Mouse (Mus musculus) cerebellum, postnatal 14 days (tissue): Measurements from ENCODE around the gene Olfr813.
"Not testable (repeated sequence)": the region's sequence is repeated elsewhere in the genome, so short reads cannot be mapped to it uniquely, and the experiment has no call there.

Source experiments
- DNase-seq, 2 experiments: peaks; one replicate each; pipeline ENCODE4 v3.0.0; 2021; ENCODE audit warnings: mixed read lengths in 2 of 2

The Olfr813 gene

DNA sequence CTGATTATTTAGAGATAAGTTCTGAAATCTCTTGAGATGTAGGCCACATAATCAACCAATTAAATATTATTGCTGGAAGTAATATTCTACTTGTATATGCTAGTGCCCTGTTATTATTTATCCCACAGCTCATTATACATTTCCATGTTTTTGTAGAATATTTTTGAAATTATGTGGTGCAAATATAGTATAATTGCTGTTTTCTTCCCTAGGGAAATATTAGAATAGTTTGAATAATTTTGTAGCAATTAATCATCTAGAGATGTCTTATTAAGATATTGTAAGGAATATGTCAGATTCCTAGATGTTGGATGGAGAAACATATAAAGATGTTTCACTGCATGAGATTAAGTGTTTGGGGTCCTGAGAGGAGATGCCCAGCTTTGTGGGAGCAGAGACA is at the start of gene Olfr813:
TSS of gene Olfr813 (plus strand) at position 301 of the 400 bp plus-strand sequence.
- no peak for DNase-seq

DNA sequence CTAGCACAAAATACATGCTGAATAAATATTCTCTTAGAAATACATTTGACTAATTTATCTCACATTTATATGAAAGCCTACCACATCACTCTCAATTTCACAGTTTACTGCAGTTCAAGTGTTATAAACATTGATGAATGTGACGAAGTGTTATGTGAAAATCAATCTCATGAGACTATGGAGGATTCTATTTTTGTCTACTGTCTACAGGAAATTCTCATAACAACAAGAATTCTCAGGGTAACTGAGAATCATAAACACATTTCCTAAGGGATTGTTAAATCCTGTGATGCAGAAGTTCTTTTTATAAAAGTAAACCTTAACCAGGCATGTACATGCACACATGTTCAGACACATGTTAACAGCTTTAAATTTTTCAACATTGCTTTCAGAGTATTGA is 9.2 kb upstream of the Olfr813 start, which contains the start of gene Olfr812:
TSS of gene Olfr812 (minus strand) at position 101 of the 400 bp plus-strand sequence.
- no peak for DNase-seq

DNA sequence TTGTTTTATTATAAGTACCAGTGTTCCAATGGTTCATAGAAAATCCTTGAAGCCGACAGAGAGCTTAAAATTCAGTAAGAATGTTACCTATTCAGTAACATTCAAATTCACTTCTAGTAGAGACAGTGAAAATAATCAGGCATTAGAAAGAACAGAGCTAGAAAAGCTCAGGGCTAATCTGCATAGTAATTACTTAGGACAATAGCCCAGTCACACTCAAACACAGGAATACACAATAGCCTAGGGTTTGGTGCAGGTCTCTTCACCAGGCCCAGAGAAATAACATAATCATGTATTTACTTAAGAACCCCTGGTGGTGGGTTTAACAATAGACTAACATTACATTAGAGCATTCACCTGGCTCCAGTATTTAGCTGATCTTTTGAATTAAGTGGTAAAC is 7.8 kb upstream of the Olfr813 start:
- no peak for DNase-seq

DNA sequence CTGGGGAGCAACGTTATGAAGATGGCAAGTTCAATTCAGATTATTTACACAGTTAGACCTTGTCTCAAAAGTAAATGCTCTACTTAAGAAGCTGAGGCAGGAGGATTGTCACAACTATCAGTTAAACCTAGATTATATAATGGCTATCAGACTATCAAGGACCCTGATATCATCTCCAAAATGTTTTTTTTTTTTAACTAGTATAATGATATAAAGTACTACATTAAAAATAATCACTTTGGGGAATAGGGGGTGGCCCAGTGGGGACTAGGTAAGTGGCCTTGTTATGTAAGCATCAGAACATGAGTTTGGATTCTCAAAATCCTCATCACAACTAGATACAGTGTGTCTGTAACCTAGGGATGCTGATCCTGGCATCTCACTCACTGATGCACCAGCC is 24.6 kb downstream of the Olfr813 start, which contains the start of gene Olfr814:
TSS of gene Olfr814 (minus strand) at position 101 of the 400 bp plus-strand sequence.
- not testable (repeated sequence) for DNase-seq

DNA sequence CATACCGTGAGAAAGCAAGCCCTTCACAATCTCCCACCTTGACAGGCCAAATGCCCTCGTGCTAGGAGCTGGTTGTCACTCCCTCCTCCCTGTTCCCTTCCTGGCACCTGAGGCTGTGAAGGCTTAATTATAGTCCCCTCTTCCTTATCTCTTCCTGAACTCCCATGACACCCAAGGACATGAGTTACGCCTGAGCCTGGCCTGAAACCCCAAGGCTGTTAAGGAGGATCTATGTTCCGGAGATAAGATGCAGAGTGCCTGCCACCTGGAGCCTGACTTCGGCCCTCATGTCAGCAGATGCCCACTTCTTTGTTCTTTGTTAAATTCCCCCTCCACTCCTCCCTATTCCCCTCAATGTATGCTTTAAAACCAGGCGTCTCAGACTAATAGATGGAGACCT is 30.3 kb downstream of the Olfr813 start:
- DNase-seq: not testable (repeated sequence)

DNA sequence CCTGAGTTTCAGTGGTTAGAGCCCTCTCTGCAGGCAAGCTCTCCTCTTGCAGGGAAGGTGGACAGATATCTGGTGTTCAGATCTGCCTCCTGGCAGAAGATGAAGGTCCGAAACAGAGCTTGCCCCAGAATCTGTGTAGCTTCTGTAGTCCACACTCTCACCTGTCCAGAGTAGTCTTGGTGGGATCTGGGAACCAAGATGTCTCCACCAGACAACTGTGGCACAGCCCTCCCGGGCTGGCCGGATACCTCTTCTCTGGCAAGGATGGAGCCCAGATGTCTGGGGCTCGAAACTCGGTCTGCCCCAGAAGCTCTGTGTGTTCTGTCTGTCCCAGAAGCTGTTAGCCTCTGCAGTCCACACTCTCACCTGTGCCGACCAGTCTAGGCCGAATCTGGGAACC is 30.8 kb downstream of the Olfr813 start:
- DNase-seq: no peak

DNA sequence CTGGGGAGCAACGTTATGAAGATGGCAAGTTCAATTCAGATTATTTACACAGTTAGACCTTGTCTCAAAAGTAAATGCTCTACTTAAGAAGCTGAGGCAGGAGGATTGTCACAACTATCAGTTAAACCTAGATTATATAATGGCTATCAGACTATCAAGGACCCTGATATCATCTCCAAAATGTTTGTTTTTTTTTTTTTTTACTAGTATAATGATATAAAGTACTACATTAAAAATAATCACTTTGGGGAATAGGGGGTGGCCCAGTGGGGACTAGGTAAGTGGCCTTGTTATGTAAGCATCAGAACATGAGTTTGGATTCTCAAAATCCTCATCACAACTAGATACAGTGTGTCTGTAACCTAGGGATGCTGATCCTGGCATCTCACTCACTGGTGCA is 50.6 kb downstream of the Olfr813 start, which contains the start of gene Olfr815:
TSS of gene Olfr815 (minus strand) at position 101 of the 400 bp plus-strand sequence.
- not testable (repeated sequence) for DNase-seq
